Mouse (Mus musculus): ENCODE measurements at regions not wholly inside any gene's neighbourhood (a gene's known extent, or its start where the extent isn't known, plus 50 kb on each side); places are given as distances from the start of the nearest gene placed in this dataset.

DNA sequence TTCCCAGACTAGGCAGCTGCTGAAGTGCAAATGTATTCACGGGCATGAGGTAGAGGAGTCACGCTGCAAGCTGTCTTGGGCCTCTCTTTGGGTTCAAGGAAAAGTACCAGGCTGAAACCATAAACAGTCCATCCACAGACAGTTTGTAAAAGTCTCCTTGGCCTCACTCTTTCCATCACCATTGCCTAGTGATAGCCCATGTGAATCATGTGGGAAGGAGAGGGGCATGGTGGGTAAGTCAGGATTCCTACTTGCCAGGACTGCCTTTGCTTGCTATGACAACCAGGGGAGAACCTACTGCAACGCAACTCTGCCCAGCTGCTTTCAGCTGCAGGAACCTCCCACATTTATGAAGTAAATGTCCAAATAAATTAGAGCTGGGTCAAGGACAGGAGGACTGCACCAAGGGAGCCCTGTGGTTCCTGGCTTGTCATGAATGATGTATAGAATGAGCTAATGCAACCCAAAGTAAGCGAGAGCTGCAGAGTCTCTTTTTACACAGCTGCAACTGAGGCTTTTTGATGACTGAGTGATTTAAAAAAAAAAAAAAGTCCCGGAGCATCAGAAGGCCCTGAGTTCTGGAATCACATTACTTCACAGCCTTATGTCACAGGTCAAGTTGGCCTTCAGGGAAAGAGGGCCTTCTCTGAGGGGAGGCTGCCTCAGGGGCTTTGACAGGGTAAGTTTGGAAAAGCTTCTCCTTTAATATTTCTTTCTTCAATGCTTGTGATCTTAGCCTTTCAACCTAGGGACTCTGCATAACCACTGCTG is 420.7 kb upstream of the Slc30a5 start:
- TF ChIP-seq GATA1 (IDR thresholded peaks at IDR 0.05; ENCODE audit: low read length) = no peak
- no peak for TF ChIP-seq TAL1 (IDR thresholded peaks at IDR 0.05; ENCODE audit: low read length)
